Mouse (Mus musculus): ENCODE data around the gene Gm3336. TPM values are rescaled to one million over a fixed set of nuclear protein-coding genes. Genes with fewer than 3 reads are reported as not detected.
A peak's percentile ranks its signal among the peaks of the same experiment; 100 is the strongest.

Gm3336 gene
- polyA plus RNA-seq, 1 experiment from 2014 or later, result 0.15 TPM

GRCm38 (mm10) chr8:70771217-70771616, 52.9 kb downstream of the Gm3336 start:
- H3K4me1 ChIP-seq (replicated peaks; ENCODE audit: control insufficient read depth, insufficient read depth, low read length), result peaks cover 44% of the 10 kb centered on the region
- H3K4me3 ChIP-seq (ENCODE audit: low read depth, low read length), result no peak overlapping the region
- H3K27ac ChIP-seq (ENCODE audit: low read depth, low read length), result no peak overlapping the region
- 0 out of 2 replicates have a peak overlapping the region, but pooled peaks have one; percentile 16 for H3K9ac ChIP-seq (ENCODE audit: low read depth, low read length)
- H3K27me3 ChIP-seq (replicated peaks; ENCODE audit: control insufficient read depth, insufficient read depth, low read length), result no peaks in the 10 kb centered on the region
- 77% methylated on average over 7 of the region's 7 CpGs for WGBS
- ATAC-seq (replicated peaks; ENCODE audit: low FRiP score) (no peak), DNase-seq (ENCODE audit: low spot score) (no peak)
- H3K4me2 ChIP-seq, result no peak overlapping the region
- H3K9me3 ChIP-seq (ENCODE audit: control insufficient read depth, low read length), result no peaks in the 10 kb centered on the region
- H3K36me3 ChIP-seq (ENCODE audit: control insufficient read depth, insufficient read depth, low read length), result peaks cover 34% of the 10 kb centered on the region

GRCm38 (mm10) chr8:70772075-70772474, 53.7 kb downstream of the Gm3336 start:
- 89% methylated on average over 13 of the region's 13 CpGs for WGBS
- no peak for ATAC-seq (replicated peaks; ENCODE audit: low FRiP score)
- no peak for DNase-seq (ENCODE audit: low spot score)
- Histone ChIP-seq H3K4me1 (replicated peaks; ENCODE audit: control insufficient read depth, insufficient read depth, low read length) (peaks cover 36% of the 10 kb centered on the region), H3K9me3 (ENCODE audit: control insufficient read depth, low read length) (no peaks in the 10 kb centered on the region), H3K4me3 (ENCODE audit: low read depth, low read length) (no peak overlapping the region), H3K27me3 (replicated peaks; ENCODE audit: control insufficient read depth, insufficient read depth, low read length) (no peaks in the 10 kb centered on the region), H3K4me2 (no peak overlapping the region), H3K36me3 (ENCODE audit: control insufficient read depth, insufficient read depth, low read length) (peaks cover 34% of the 10 kb centered on the region), H3K27ac (ENCODE audit: low read depth, low read length) (no peak overlapping the region), H3K9ac (ENCODE audit: low read depth, low read length) (no peak overlapping the region)

Other genes starting within 250 kb of the Gm3336 start
- 13.0 and 16.8 TPM in 2 replicates for gene Klhl26, start 241.6 kb upstream of the Gm3336 start, polyA plus RNA-seq (2014; fragmentation: Nextera tagmentation; extraction: Ambion mirVana)
- 0.87 and 1.1 TPM in 2 replicates for gene Tmem59l, start 231.2 kb upstream of the Gm3336 start, polyA plus RNA-seq (2014; fragmentation: Nextera tagmentation; extraction: Ambion mirVana)
- gene Crlf1, start 225.4 kb upstream of the Gm3336 start, polyA plus RNA-seq (2014; fragmentation: Nextera tagmentation; extraction: Ambion mirVana), result 3.8 and 5.4 TPM in 2 replicates
- gene Rex1bd, start 211.8 kb upstream of the Gm3336 start, polyA plus RNA-seq (2014; fragmentation: Nextera tagmentation; extraction: Ambion mirVana), result 113 and 120 TPM in 2 replicates
- gene Uba52, start 207.7 kb upstream of the Gm3336 start, polyA plus RNA-seq (2014; fragmentation: Nextera tagmentation; extraction: Ambion mirVana), result 1,024 and 1,077 TPM in 2 replicates
- 261 and 285 TPM in 2 replicates for gene Fkbp8, start 190.8 kb upstream of the Gm3336 start, polyA plus RNA-seq (2014; fragmentation: Nextera tagmentation; extraction: Ambion mirVana)
- gene Kxd1, start 190.6 kb upstream of the Gm3336 start, polyA plus RNA-seq (2014; fragmentation: Nextera tagmentation; extraction: Ambion mirVana), result 68.8 and 75.2 TPM in 2 replicates
- gene Ell, start 179.1 kb upstream of the Gm3336 start, polyA plus RNA-seq (2014; fragmentation: Nextera tagmentation; extraction: Ambion mirVana), result 20.3 and 20.7 TPM in 2 replicates
- gene Isyna1, start 124.2 kb upstream of the Gm3336 start, polyA plus RNA-seq (2014; fragmentation: Nextera tagmentation; extraction: Ambion mirVana), result 177 and 188 TPM in 2 replicates
- gene Ssbp4, start 109.7 kb upstream of the Gm3336 start, polyA plus RNA-seq (2014; fragmentation: Nextera tagmentation; extraction: Ambion mirVana), result 144 and 173 TPM in 2 replicates
- 4.5 and 5.3 TPM in 2 replicates for gene Lrrc25, start 102.4 kb upstream of the Gm3336 start, polyA plus RNA-seq (2014; fragmentation: Nextera tagmentation; extraction: Ambion mirVana)
- 4.2 and 4.9 TPM in 2 replicates for gene Gdf15, start 86.1 kb upstream of the Gm3336 start, polyA plus RNA-seq (2014; fragmentation: Nextera tagmentation; extraction: Ambion mirVana)
- 33.7 and 34.6 TPM in 2 replicates for gene Pgpep1, start 58.2 kb upstream of the Gm3336 start, polyA plus RNA-seq (2014; fragmentation: Nextera tagmentation; extraction: Ambion mirVana)
- gene Lsm4, start 45.3 kb upstream of the Gm3336 start, polyA plus RNA-seq (2014; fragmentation: Nextera tagmentation; extraction: Ambion mirVana), result 342 and 357 TPM in 2 replicates
- gene Jund, start 19.6 kb upstream of the Gm3336 start, polyA plus RNA-seq (2014; fragmentation: Nextera tagmentation; extraction: Ambion mirVana), result 43.0 and 47.2 TPM in 2 replicates
- not detected in 2 replicates for gene Iqcn, start 15.1 kb upstream of the Gm3336 start, polyA plus RNA-seq (2014; fragmentation: Nextera tagmentation; extraction: Ambion mirVana)
- 0.83 and 1.3 TPM in 2 replicates for gene Pde4c, start 5.2 kb downstream of the Gm3336 start, polyA plus RNA-seq (2014; fragmentation: Nextera tagmentation; extraction: Ambion mirVana)
- gene Rab3a, start 36.1 kb downstream of the Gm3336 start, polyA plus RNA-seq (2014; fragmentation: Nextera tagmentation; extraction: Ambion mirVana), result 6.3 and 6.9 TPM in 2 replicates
- gene Mpv17l2, start 42.4 kb downstream of the Gm3336 start, polyA plus RNA-seq (2014; fragmentation: Nextera tagmentation; extraction: Ambion mirVana), result 67.7 and 76.4 TPM in 2 replicates
- gene Pik3r2, start 58.2 kb downstream of the Gm3336 start, polyA plus RNA-seq (2014; fragmentation: Nextera tagmentation; extraction: Ambion mirVana), result 41.5 and 44.6 TPM in 2 replicates
- 18.2 and 19.3 TPM in 2 replicates for gene Mast3, start 86.5 kb downstream of the Gm3336 start, polyA plus RNA-seq (2014; fragmentation: Nextera tagmentation; extraction: Ambion mirVana)
- 0.10 and 0.25 TPM in 2 replicates for gene Il12rb1, start 89.9 kb downstream of the Gm3336 start, polyA plus RNA-seq (2014; fragmentation: Nextera tagmentation; extraction: Ambion mirVana)
- gene Arrdc2, start 121.2 kb downstream of the Gm3336 start, polyA plus RNA-seq (2014; fragmentation: Nextera tagmentation; extraction: Ambion mirVana), result 13.4 and 14.5 TPM in 2 replicates
- 0.47 and 0.73 TPM in 2 replicates for gene Kcnn1, start 144.7 kb downstream of the Gm3336 start, polyA plus RNA-seq (2014; fragmentation: Nextera tagmentation; extraction: Ambion mirVana)
- 110 and 112 TPM in 2 replicates for gene Ccdc124, start 155.4 kb downstream of the Gm3336 start, polyA plus RNA-seq (2014; fragmentation: Nextera tagmentation; extraction: Ambion mirVana)
- 0.18 and 0.34 TPM in 2 replicates for gene Slc5a5, start 174.2 kb downstream of the Gm3336 start, polyA plus RNA-seq (2014; fragmentation: Nextera tagmentation; extraction: Ambion mirVana)
- gene Rpl18a, start 178.9 kb downstream of the Gm3336 start, polyA plus RNA-seq (2014; fragmentation: Nextera tagmentation; extraction: Ambion mirVana), result 3,876 and 4,144 TPM in 2 replicates
- gene Map1s, start 187.4 kb downstream of the Gm3336 start, polyA plus RNA-seq (2014; fragmentation: Nextera tagmentation; extraction: Ambion mirVana), result 48.7 and 49.0 TPM in 2 replicates

Data from liver, embryonic 11.5 days (tissue).